8 mouse cellular contexts compared by ENCODE assay signal in the genomic region with DNA sequence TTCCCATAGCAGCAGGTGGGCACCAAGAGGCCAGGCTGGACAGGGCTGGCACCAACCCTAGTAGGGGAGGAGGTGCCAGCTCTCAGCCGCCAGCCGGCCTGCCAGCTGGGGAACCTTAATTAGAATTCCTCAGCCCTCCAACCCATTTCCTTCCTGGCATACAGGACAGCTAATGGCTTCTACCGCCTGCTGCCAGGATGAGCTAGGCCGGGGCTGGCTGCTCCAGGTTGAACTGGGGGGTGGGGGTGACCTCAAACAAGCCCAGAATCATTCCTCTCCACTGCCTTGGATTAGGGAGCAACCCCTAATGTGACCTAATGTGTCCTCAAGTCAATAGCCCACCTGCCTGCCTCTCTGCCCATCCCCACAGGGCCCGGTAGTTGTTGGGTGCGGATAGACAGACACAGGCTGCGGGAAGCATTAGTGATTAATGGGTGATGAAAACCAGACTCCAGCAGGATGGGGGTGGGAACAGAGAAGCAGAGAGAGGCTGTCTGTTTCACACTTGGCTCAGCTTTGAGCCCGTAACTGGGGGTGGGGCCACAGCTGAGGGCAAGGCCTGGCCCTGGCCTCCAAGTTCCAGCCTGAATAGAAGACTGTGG.
A peak's percentile ranks its signal among the peaks of the same experiment; 100 is the strongest.
DNase-seq lines count a peak whose midpoint lies in the region; ATAC-seq and TF ChIP-seq lines count a peak whose summit lies in the region.

No protein-coding gene starts in this region.

- 37% methylated on average over 8 of the region's 8 CpGs for WGBS in embryonic facial prominence, embryonic 13.5 days
- WGBS in heart, embryonic 15.5 days: 58% methylated on average over 8 of the region's 8 CpGs
- WGBS in stomach, postnatal 0 days: 47% methylated on average over 8 of the region's 8 CpGs

- TF ChIP-seq EP300 in stomach, postnatal 0 days (optimal IDR thresholded peaks at IDR 0.05): no peak

- DNase-seq in urinary bladder, postnatal 14 days (ENCODE audit: low spot score): peak; percentile 72
- DNase-seq in urinary bladder, postnatal 10 days (ENCODE audit: low spot score): no peak
- peak; percentile 78 for DNase-seq in kidney, postnatal 14 days
- DNase-seq in lung, postnatal 10 days: peak; percentile 81
- DNase-seq in stomach, postnatal 0 days (ENCODE audit: low spot score): peak; percentile 39
- DNase-seq in c-Kit-positive CD71-positive TER-119-positive erythroid progenitor cells, embryonic 14.5 days (ENCODE audit: low spot score): no peak

- no peaks in the 10 kb centered on the region for H3K36me3 ChIP-seq in embryonic facial prominence, embryonic 13.5 days
- no peaks in the 10 kb centered on the region for H3K36me3 ChIP-seq in heart, embryonic 15.5 days
- H3K36me3 ChIP-seq in stomach, postnatal 0 days (ENCODE audit: control insufficient read depth, insufficient read depth, low read length): no peaks in the 10 kb centered on the region

- no peaks in the 10 kb centered on the region for H3K9me3 ChIP-seq in embryonic facial prominence, embryonic 13.5 days
- no peaks in the 10 kb centered on the region for H3K9me3 ChIP-seq in heart, embryonic 15.5 days (replicated peaks)
- no peaks in the 10 kb centered on the region for H3K9me3 ChIP-seq in stomach, postnatal 0 days (ENCODE audit: control insufficient read depth, low read length)

- no peak overlapping the region for H3K9ac ChIP-seq in embryonic facial prominence, embryonic 13.5 days
- no peak overlapping the region for H3K9ac ChIP-seq in heart, embryonic 15.5 days
- H3K9ac ChIP-seq in stomach, postnatal 0 days (ENCODE audit: low read length): no peak overlapping the region

- H3K27me3 ChIP-seq in embryonic facial prominence, embryonic 13.5 days: no peaks in the 10 kb centered on the region
- H3K27me3 ChIP-seq in heart, embryonic 15.5 days: no peaks in the 10 kb centered on the region
- no peaks in the 10 kb centered on the region for H3K27me3 ChIP-seq in stomach, postnatal 0 days (ENCODE audit: control insufficient read depth, insufficient read depth, low read length)

- H3K27ac ChIP-seq in embryonic facial prominence, embryonic 13.5 days: peak overlapping the region; percentile 84; the same call in 1 of the 2 replicates
- peak overlapping the region; percentile 66 for H3K27ac ChIP-seq in heart, embryonic 15.5 days
- peak overlapping the region; percentile 1; the same call in 1 of the 2 replicates for H3K27ac ChIP-seq in stomach, postnatal 0 days (replicated peaks)

- H3K4me2 ChIP-seq in embryonic facial prominence, embryonic 13.5 days: 0 out of 2 replicates have a peak overlapping the region, but pooled peaks have one; percentile 3
- no peak overlapping the region for H3K4me2 ChIP-seq in heart, embryonic 15.5 days
- H3K4me2 ChIP-seq in stomach, postnatal 0 days (replicated peaks; ENCODE audit: low read depth): no peak overlapping the region

- ATAC-seq in embryonic facial prominence, embryonic 13.5 days (ENCODE audit: insufficient number of reproducible peaks, insufficient read depth, low FRiP score, low TSS enrichment, low read depth): no peak
- ATAC-seq in heart, embryonic 15.5 days (replicated peaks; ENCODE audit: insufficient number of reproducible peaks, insufficient read depth, low FRiP score, low read depth): peak; percentile 58
- peak; percentile 50 for ATAC-seq in stomach, postnatal 0 days (ENCODE audit: low FRiP score, low TSS enrichment)

- TF ChIP-seq CTCF in stomach, postnatal 0 days (IDR thresholded peaks at IDR 0.05; ENCODE audit: low read depth): no peak

- no peak overlapping the region for H3K4me3 ChIP-seq in embryonic facial prominence, embryonic 13.5 days
- no peak overlapping the region for H3K4me3 ChIP-seq in heart, embryonic 15.5 days
- no peak overlapping the region for H3K4me3 ChIP-seq in stomach, postnatal 0 days (ENCODE audit: low read depth, low read length)

- peaks cover 55% of the 10 kb centered on the region for H3K4me1 ChIP-seq in embryonic facial prominence, embryonic 13.5 days
- peaks cover 48% of the 10 kb centered on the region for H3K4me1 ChIP-seq in heart, embryonic 15.5 days (replicated peaks)
- H3K4me1 ChIP-seq in stomach, postnatal 0 days (replicated peaks; ENCODE audit: control insufficient read depth, insufficient read depth): peaks cover 16% of the 10 kb centered on the region

Comparison
In these comparisons a context has a peak if more than half of its experiments do, and no peak if none do; other contexts are left out.
1. DNase-seq: peak in urinary bladder, postnatal 14 days (single experiment), kidney, postnatal 14 days (single experiment), lung, postnatal 10 days (single experiment) and stomach, postnatal 0 days (single experiment); none in urinary bladder, postnatal 10 days (single experiment) and c-Kit-positive CD71-positive TER-119-positive erythroid progenitor cells, embryonic 14.5 days (single experiment).
2. H3K27ac ChIP-seq: peak in every context shown above with its lines; median percentile 84 in embryonic facial prominence, embryonic 13.5 days; 66 in heart, embryonic 15.5 days; 1 in stomach, postnatal 0 days.